Mouse (Mus musculus) liver, adult (tissue): ENCODE data around the gene Hectd4.

Experiments
- GATA4 ChIP-seq: IDR thresholded peaks from 2 replicates; pipeline ENCODE4 v1.6.1; 2014; ENCODE audit warnings: mild to moderate bottlenecking, low read length; ENCODE audit not compliant: insufficient replicate concordance

Hectd4 gene

GRCm38 (mm10) chr5:121219980-121220731 lies at the start of gene Hectd4:
Hectd4 (plus strand) TSS chr5:121220219.
- TF ChIP-seq GATA4, result no peak

GRCm38 (mm10) chr5:121172835-121173234 lies 47.2 kb upstream of the Hectd4 start:
- no peak for TF ChIP-seq GATA4

DNA sequence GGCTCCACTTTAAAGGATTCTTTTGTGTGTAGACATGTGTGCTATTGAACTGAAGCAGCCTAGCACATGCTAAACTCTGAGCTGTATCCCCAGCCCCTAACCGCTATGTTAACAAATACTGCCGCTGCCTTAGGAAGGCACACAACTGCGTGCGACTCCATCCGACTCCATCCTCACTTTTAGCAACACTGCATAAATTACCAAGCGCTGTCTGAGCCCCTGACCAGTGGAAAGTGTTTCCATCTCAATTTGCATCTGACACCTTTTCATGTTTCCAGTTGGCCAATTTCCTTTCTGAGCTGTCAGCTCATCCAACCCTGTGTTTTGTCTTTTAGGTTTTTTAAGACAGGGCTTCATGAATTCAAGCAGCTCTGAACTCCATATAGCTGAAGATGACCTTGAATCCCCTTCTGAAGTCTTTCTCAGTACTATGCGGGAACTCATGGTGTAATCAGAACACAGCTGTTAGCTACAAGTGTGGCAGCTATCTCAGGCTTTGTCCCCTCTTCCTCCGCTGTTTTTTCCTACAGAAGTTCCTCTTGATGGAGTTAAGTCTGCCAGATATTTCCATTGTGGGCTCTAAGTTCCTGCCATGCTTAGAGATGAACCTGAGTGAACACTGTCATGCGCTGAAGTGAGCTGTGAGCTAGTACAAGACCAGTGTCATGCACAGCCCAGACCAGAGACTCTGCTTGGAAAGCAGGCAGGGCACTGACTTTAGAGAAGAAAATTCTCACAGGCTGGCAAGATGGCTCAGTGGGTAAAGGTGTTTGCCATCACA lies 40.8 kb upstream of the Hectd4 start:
- no peak for TF ChIP-seq GATA4

- no peak for TF ChIP-seq GATA4
These were observed 36.8 kb upstream of the Hectd4 start for GRCm38 (mm10) chr5:121183269-121183668.

GRCm38 (mm10) chr5:121184375-121184774 lies 35.6 kb upstream of the Hectd4 start:
- TF ChIP-seq GATA4, result no peak

- TF ChIP-seq GATA4, result peak; percentile 22; the same call in 1 of the 2 replicates
These were observed 35.0 kb upstream of the Hectd4 start for GRCm38 (mm10) chr5:121184945-121185551.

DNA sequence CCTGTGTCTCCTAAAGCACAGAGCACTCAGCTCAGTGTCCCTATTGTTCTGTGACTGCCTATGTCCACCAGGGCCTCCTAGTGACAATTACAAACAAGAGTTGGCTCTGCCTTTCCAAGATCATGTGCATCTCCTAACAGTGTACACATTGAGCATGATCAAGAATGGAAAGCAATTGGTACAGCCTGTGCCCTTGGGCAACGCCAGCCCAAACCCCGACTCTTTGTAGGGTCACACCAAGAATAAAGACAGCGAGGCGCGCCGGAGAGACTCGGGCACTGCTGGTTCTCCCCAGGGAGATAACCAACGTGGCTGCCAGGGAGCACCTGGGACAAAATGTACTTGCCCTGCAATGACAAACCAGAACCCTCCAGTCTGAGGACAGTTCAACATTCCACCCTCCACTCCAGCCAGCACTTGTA lies 32.4 kb upstream of the Hectd4 start:
- no peak for TF ChIP-seq GATA4

GRCm38 (mm10) chr5:121188265-121188664 lies 31.8 kb upstream of the Hectd4 start:
- no peak for TF ChIP-seq GATA4

DNA sequence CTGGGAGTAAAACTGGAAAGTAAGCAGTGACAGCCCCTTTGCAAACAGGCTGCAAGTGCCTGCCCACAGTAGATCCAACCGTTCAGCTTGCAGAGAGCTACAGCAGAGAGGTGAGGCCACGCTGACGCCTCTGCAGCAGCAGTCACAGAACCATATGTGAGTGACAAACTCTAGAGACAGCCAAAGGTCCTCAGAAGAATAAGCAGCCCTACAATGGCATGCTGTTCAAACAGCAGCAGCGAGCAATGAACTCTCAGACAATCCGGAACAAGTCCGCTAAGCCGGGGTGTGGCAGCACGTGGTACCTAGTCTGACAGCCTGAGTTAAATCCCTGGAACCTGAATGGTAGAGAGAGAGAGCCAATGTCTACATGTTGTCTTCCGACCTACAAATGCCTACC lies 30.8 kb upstream of the Hectd4 start:
- no peak for TF ChIP-seq GATA4

- TF ChIP-seq GATA4, result no peak
These were observed 29.7 kb upstream of the Hectd4 start for GRCm38 (mm10) chr5:121190210-121190835.

DNA sequence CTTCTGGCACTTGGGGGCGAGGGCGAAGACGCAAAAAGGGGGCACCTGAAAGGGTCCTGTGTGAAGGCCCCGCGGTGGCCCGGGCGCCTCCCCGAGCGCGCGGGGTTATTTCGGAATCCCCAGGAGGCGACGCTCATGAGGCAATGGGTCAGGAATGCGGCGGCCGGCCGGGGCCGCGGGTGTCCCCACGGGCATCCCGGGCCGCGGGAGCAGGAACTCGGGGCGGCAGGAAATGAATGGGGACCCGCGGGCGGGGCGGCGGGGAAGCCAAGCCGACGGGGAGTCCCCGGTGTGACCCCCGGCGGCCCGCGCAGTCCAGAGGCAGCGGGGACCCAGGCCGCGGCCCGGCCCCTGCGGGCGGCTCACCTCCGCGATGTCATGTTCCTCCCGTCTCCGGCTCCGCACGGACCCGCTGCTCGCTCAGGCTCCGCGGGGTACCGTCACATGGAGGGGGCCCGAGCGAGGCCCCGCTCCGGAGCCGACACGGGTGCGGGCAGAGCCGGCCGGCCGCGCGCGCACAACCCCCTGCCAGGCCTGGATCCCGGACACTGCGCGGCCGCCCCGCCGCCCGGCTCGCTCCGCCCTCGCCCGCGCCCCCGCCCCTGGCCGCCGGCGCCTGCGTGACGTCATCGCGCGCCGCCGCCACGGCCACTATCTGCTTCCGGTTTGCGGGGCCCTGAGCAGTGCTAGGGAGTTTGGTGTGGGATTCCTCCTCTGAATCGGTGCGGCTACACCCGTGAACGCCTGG lies 29.0 kb upstream of the Hectd4 start, which contains the start of gene Ptpn11:
Gene Ptpn11 (minus strand): TSS at position 562 of the 748 bp plus-strand sequence.
- peak; percentile 77; the same call in 1 of the 2 replicates for TF ChIP-seq GATA4

GRCm38 (mm10) chr5:121191584-121191906 lies 28.5 kb upstream of the Hectd4 start:
- no peak for TF ChIP-seq GATA4

DNA sequence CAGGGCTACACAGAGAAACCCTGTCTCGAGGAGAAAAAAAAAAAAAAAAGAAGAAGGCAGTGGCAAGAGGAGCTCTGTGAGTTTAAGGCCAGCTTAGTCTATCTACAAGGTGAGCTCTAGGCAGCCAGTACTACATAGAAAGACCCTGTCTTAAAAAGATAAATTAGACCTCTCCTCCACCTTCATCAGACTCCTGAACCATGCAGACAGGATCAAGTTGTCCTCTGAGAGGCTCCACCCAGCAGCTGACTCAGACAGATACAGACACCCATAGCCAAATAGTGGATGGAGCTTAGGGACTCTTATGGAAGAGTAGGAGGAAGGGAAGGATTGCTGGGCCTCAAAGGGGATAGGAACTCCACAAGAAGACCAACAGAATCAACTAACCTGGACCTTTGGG lies 25.8 kb upstream of the Hectd4 start:
- TF ChIP-seq GATA4, result no peak

GRCm38 (mm10) chr5:121196764-121197163 lies 23.3 kb upstream of the Hectd4 start:
- TF ChIP-seq GATA4, result no peak

DNA sequence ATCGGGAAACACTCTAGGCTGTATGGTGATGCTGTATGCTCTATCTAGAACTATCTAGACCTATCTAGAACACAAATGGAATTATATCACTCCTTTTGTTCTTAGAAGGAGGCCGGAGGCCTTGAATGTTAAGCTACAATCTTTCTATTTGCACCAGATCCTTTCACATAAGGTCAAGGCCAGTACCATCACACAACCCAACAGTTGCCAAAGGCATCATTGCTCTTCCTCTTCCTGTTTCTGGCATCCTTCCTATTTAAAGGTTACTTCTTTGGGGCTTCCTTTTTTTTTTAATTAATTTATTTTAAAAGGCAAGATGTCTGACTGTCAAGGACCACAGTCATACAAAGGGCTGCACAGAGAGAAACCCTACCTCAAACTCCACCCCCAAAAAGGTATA lies 22.7 kb upstream of the Hectd4 start:
- TF ChIP-seq GATA4, result no peak

DNA sequence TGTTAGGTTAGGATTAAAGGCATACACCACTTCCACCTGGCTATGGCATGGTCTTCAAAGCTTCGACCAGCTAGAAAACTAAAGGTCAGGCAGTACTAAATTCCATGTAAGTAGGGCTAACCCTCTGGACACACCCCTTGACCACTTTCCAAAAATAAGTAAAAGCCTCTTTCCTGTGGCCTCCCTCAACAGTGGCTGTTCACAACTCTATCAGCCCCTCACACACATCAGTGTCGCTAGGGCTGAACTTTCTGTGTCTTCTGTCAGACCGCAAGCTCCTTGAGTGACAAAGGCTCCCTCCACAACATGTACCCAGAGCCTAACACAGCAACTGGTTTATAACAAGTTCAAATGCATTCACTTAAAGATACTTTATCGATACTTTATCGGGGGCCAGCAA lies 21.6 kb upstream of the Hectd4 start:
- no peak for TF ChIP-seq GATA4
